Mouse (Mus musculus) testis, adult 2 months (tissue): ENCODE results near the gene Egln3. TPM values are rescaled to one million over a fixed set of nuclear protein-coding genes. Genes with fewer than 3 reads are reported as not detected.

Source experiments
- H3K27ac ChIP-seq: fragments of 200-500 bp; 2 replicates; pipeline ENCODE4 v1.5.1; 2012; ENCODE audit warnings: low read depth, low read length; ENCODE audit not compliant: control insufficient read depth, insufficient read depth
- H3K27me3 ChIP-seq: fragments of 200-500 bp; 2 replicates; pipeline ENCODE4 v1.6.1; 2012; ENCODE audit warnings: mild to moderate bottlenecking, low read length, moderate library complexity; ENCODE audit not compliant: control insufficient read depth, insufficient read depth
- H3K36me3 ChIP-seq: fragments of 200-500 bp; 2 replicates; pipeline ENCODE4 v1.6.1; 2012; ENCODE audit warnings: mild to moderate bottlenecking, low read length; ENCODE audit not compliant: control insufficient read depth, insufficient read depth
- H3K4me1 ChIP-seq: fragments of 200-500 bp; 2 replicates; pipeline ENCODE4 v1.6.1; 2012; ENCODE audit warnings: low read length; ENCODE audit not compliant: control insufficient read depth, insufficient read depth
- H3K4me3 ChIP-seq: fragments of 200-500 bp; 2 replicates; pipeline ENCODE4 v1.5.1; 2012; ENCODE audit warnings: low read depth, mild to moderate bottlenecking, low read length, moderate library complexity, mixed read lengths; ENCODE audit not compliant: control insufficient read depth
- CTCF ChIP-seq: fragments of 200-500 bp; IDR thresholded peaks from 2 replicates; pipeline ENCODE4 v1.5.1; 2012; ENCODE audit warnings: low read depth, mild to moderate bottlenecking, inconsistent platforms, low read length, moderate library complexity; ENCODE audit not compliant: control insufficient read depth, insufficient read depth, insufficient replicate concordance
- POLR2A ChIP-seq: fragments of 200-500 bp; IDR thresholded peaks from 2 replicates; pipeline ENCODE4 v1.6.1; 2012; ENCODE audit warnings: low read depth, mild to moderate bottlenecking, inconsistent platforms, low read length, moderate library complexity; ENCODE audit not compliant: control insufficient read depth
- polyA plus RNA-seq: library from polyadenylated mRNA; depleted of rRNA; stranded (reverse); fragments of >200 nt; gene quantifications from 2 replicates; pipeline ENCODE4 v1.2.3, GENCODE M21; 2012

Gene Egln3
- polyA plus RNA-seq, 1 experiment: 0.25 TPM

DNA sequence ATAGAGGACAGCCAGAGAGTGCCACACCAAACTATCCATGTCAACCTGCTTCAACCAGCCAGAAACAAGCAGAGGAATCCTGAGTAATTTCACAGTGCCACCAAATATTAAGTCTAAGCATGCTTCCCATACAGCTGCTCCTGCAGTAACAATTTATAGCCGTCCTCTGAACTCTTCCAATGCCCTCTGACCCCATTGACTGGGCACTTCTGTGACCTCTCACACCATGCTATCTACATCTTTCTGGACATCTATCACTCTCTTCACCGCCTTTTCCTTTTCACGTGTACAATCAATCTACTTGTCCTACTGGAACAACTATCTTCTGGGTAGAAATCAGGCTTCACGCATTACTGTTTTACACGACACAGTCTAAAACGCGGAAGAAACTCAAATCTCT lies 19.4 kb downstream of the Egln3 start:
- H3K36me3 ChIP-seq: no peaks in the 10 kb centered on the region
- TF ChIP-seq CTCF (no peak), POLR2A (no peak)

DNA sequence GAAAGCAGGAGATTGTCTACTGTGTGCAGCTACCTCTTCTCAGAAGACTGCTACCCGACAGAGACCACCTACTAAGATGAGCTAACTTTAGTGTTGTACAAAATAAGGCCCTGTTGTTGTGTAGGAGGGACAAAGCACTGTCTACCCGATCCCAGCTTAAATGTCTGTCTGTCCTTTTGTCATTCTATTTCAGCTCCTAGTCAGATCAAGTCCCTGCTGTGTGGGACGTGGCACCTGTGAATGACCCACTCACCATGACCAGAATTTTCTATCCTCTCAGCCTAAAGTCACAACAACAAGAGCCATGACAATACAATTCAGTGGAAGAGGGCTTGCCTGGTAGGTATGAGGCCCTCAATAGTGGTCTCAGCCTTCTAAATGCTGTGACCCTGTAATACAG lies 25.3 kb downstream of the Egln3 start:
- H3K27me3 ChIP-seq: no peaks in the 10 kb centered on the region
- no peak overlapping the region for H3K27ac ChIP-seq
- no peaks in the 10 kb centered on the region for H3K36me3 ChIP-seq
- no peaks in the 10 kb centered on the region for H3K4me1 ChIP-seq
- TF ChIP-seq POLR2A (no peak), CTCF (no peak)
- H3K4me3 ChIP-seq: peak overlapping the region; percentile 25

More for the DNA sequence above, 19.4 kb downstream of the Egln3 start:
- Histone ChIP-seq H3K27me3 (no peaks in the 10 kb centered on the region), H3K4me1 (no peaks in the 10 kb centered on the region), H3K27ac (no peak overlapping the region), H3K4me3 (no peak overlapping the region)

DNA sequence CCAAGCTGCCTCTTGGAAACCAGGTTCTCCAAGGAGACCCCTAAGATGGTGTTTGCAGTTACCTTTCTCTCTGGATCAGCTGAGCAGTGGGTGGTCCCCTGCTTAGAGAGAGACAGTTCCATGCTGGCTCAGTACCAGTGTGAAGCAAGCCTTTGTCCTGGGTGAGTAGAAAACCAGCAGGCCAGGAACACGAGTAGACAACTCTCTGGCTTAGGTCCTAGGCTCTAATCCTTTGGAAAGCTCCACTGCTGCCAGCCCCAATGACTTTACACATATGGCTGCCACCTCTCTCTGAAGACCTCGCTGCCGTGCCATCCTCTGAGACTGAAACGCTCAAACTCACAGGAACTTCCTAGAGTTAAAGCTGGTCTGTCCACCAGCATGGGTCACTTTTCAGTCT lies 34.9 kb downstream of the Egln3 start:
- TF ChIP-seq CTCF: no peak
- TF ChIP-seq POLR2A: no peak
- H3K27me3 ChIP-seq: no peaks in the 10 kb centered on the region
- no peak overlapping the region for H3K4me3 ChIP-seq
- H3K36me3 ChIP-seq: no peaks in the 10 kb centered on the region
- H3K4me1 ChIP-seq: no peaks in the 10 kb centered on the region
- H3K27ac ChIP-seq: no peak overlapping the region

DNA sequence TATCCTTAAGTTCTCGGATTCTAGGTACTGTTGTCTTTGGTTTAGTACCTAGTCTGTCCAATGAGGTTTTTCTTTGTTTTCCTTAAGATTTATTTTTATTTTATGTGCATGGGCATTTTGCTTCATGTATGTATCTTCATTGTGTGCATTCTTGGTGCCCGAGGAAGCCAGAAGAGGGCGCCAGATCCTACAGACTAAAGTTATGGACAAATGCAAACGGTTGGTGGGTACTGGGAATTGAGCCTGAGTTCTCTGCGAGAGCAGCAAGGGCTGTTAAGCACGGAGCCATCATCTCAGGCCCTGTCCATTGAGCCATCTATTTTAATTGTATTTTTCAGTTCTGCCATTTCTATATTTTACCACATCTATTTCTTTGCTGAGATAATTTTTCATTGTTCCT lies 35.9 kb downstream of the Egln3 start:
- Histone ChIP-seq H3K27ac (no peak overlapping the region), H3K36me3 (no peaks in the 10 kb centered on the region), H3K27me3 (no peaks in the 10 kb centered on the region), H3K4me3 (no peak overlapping the region), H3K4me1 (peaks cover 3% of the 10 kb centered on the region)
- no peak for TF ChIP-seq POLR2A
- TF ChIP-seq CTCF: no peak

DNA sequence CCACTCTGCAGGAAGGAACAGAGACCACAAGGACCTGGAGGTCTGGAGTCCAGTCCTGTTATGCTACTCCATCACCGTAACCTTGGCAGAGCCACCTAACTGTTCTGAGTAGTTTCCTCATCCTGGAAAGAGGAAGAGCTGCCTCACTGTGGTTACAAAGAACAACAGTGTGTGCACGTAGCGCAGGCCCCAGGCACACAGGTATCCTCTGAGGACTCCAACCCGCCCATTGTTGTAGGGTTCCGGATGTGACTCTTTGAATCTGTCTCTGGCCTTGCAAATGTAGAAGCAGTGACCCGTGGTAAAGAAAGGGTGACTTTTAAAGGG lies 39.0 kb downstream of the Egln3 start:
- Histone ChIP-seq H3K27ac (no peak overlapping the region), H3K36me3 (no peaks in the 10 kb centered on the region), H3K4me1 (peaks cover 7% of the 10 kb centered on the region), H3K27me3 (no peaks in the 10 kb centered on the region), H3K4me3 (no peak overlapping the region)
- no peak for TF ChIP-seq POLR2A

DNA sequence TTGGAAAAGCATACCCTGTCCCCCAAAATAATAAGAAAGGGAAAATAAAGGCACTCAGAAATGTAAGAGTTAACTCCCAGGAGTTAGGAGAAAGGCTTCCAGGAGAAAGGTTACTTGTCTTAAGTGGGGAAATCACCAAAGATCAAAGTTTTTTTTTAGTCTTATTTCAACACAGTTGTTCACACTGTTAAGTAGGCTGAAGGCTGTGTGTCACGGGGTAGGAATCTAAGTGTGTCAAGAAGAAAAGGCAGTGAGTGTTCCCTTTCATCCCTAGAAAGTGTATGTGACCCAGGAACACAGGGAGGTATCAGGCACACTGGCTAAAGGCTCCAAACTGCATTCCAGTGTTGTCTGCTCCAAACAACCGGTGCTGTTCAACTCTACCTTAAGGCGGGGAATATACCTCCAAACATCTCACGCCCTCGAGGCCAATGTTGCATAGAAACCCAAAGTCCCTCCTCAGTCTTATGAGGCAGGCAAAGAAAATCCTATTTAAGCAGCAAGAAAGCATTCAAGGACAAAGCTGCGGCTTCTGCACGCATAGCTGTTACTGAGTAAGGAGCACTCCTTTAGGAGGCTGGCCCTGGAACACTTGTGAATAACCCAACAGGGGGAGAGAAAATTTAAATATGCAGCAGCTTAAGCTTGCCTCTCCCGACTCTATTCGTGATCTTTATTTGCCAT lies 39.5 kb downstream of the Egln3 start:
- H3K36me3 ChIP-seq: no peaks in the 10 kb centered on the region
- no peaks in the 10 kb centered on the region for H3K27me3 ChIP-seq
- TF ChIP-seq POLR2A (no peak), CTCF (no peak)
- H3K4me3 ChIP-seq: no peak overlapping the region
- H3K27ac ChIP-seq: no peak overlapping the region
- peaks cover 7% of the 10 kb centered on the region for H3K4me1 ChIP-seq

DNA sequence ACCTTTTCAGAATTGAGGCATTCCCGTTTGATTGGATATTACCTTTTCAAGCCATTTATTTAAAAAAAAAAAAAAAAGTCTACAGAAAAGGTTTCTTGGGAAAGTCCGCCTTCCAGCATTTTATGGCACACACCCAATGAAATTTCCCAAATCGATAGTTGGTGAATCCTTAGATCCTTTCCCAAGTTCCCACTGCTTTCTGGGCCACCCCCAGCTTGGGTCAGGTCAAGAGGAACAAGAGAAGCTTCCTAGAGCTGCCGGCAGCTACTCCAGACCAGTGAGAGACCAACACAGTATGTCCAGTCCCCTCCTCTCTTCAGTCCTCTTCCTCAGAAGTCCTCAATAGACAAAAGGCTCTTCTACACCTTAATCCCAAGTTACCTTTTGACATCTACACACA lies 40.5 kb downstream of the Egln3 start:
- no peak overlapping the region for H3K27ac ChIP-seq
- H3K27me3 ChIP-seq: no peaks in the 10 kb centered on the region
- no peak for TF ChIP-seq CTCF
- no peak for TF ChIP-seq POLR2A
- H3K36me3 ChIP-seq: no peaks in the 10 kb centered on the region
- H3K4me3 ChIP-seq: no peak overlapping the region
- peaks cover 7% of the 10 kb centered on the region for H3K4me1 ChIP-seq

DNA sequence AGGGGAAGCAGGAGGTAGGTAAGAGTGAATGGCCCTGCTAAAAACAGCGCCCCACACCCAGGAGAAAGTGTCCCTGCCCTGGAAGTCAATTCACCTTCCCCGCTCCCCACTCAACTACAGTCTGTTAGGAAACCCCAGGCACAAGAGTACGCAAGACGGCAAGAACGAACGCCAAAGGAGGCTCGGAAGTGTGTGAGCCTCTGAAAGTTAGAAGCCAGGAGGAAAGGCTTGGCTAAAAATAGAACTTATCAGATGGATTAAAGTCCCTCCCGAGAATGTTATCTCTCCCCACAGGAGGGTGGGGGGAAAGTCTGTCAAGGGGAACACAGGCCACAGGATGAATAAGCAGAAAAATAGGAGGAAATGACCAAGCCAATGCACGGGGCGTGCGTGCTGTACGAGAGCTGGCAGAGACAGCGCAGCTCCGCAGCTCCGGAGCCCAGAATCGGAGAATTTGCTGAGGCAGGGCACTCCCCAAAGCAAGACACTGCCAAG lies 41.0 kb downstream of the Egln3 start:
- TF ChIP-seq CTCF (no peak), POLR2A (no peak)
- Histone ChIP-seq H3K4me3 (peak overlapping the region; percentile 8), H3K27ac (no peak overlapping the region), H3K36me3 (no peaks in the 10 kb centered on the region), H3K4me1 (peaks cover 7% of the 10 kb centered on the region), H3K27me3 (no peaks in the 10 kb centered on the region)
